Mouse (Mus musculus): Measurements from ENCODE around the gene Tnni2. TPM values are rescaled to one million over a fixed set of nuclear protein-coding genes. Genes with fewer than 3 reads are reported as not detected.
A peak's percentile ranks its signal among the peaks of the same experiment; 100 is the strongest.
"Not testable (repeated sequence)": the region's sequence is repeated elsewhere in the genome, so short reads cannot be mapped to it uniquely, and the experiment has no call there.

Tnni2 gene
- 34.8 and 41.9 TPM in 2 replicates for polyA plus RNA-seq (2015; fragmentation: Nextera tagmentation; extraction: Ambion mirVana)

- Histone ChIP-seq H3K27ac (replicated peaks) (peak within 1 kb of the TSS; percentile 80), H3K9me3 (no peaks in the 10 kb centered on the region), H3K9ac (peak within 1 kb of the TSS; percentile 66), H3K4me3 (no peak within 1 kb of the TSS), H3K27me3 (replicated peaks) (no peaks in the 10 kb centered on the region), H3K36me3 (no peaks in the 10 kb centered on the region), H3K4me2 (no peak within 1 kb of the TSS), H3K4me1 (peaks cover 39% of the 10 kb centered on the region)
- WGBS = 70% methylated on average over 9 of the region's 9 CpGs
- no peak for ATAC-seq (ENCODE audit: extremely low read depth, insufficient number of reproducible peaks, low FRiP score, low TSS enrichment)
Measured at GRCm38 (mm10) chr7:142441585-142441984, at the start of gene Tnni2. TSS of gene Tnni2 (plus strand) at chr7:142441808.

GRCm38 (mm10) chr7:142393191-142393590, 48.4 kb upstream of the Tnni2 start:
- peak; percentile 86 for ATAC-seq (ENCODE audit: extremely low read depth, insufficient number of reproducible peaks, low FRiP score, low TSS enrichment)
- peak overlapping the region; percentile 57 for H3K27ac ChIP-seq (replicated peaks)

GRCm38 (mm10) chr7:142394261-142395190, 47.1 kb upstream of the Tnni2 start:
- H3K27ac ChIP-seq (replicated peaks) = no peak overlapping the region
- WGBS = 67% methylated on average over 6 of the region's 6 CpGs
- ATAC-seq (ENCODE audit: extremely low read depth, insufficient number of reproducible peaks, low FRiP score, low TSS enrichment) = no peak

More at GRCm38 (mm10) chr7:142393191-142393590, 48.4 kb upstream of the Tnni2 start:
- no peaks in the 10 kb centered on the region for H3K36me3 ChIP-seq
- no peaks in the 10 kb centered on the region for H3K9me3 ChIP-seq
- H3K4me1 ChIP-seq = peaks cover 18% of the 10 kb centered on the region; the same call in 1 of the 2 replicates
- H3K9ac ChIP-seq = no peak overlapping the region
- peak overlapping the region; percentile 6; the same call in 1 of the 2 replicates for H3K4me2 ChIP-seq
- H3K27me3 ChIP-seq (replicated peaks) = no peaks in the 10 kb centered on the region
- 25% methylated on average over 4 of the region's 4 CpGs for WGBS
- H3K4me3 ChIP-seq = no peak overlapping the region

GRCm38 (mm10) chr7:142395472-142395871, 46.1 kb upstream of the Tnni2 start:
- Histone ChIP-seq H3K9ac (no peak overlapping the region), H3K4me3 (no peak overlapping the region), H3K4me1 (peaks cover 22% of the 10 kb centered on the region; the same call in 1 of the 2 replicates), H3K27ac (replicated peaks) (no peak overlapping the region), H3K4me2 (no peak overlapping the region), H3K36me3 (no peaks in the 10 kb centered on the region), H3K9me3 (no peaks in the 10 kb centered on the region), H3K27me3 (replicated peaks) (no peaks in the 10 kb centered on the region)
- ATAC-seq (ENCODE audit: extremely low read depth, insufficient number of reproducible peaks, low FRiP score, low TSS enrichment) = no peak
- WGBS = 67% methylated on average over 4 of the region's 4 CpGs

More at GRCm38 (mm10) chr7:142394261-142395190, 47.1 kb upstream of the Tnni2 start:
- H3K9ac ChIP-seq = no peak overlapping the region
- H3K4me3 ChIP-seq = no peak overlapping the region
- no peaks in the 10 kb centered on the region for H3K36me3 ChIP-seq
- no peaks in the 10 kb centered on the region for H3K27me3 ChIP-seq (replicated peaks)
- H3K4me1 ChIP-seq = peaks cover 18% of the 10 kb centered on the region; the same call in 1 of the 2 replicates
- H3K4me2 ChIP-seq = no peak overlapping the region
- H3K9me3 ChIP-seq = no peaks in the 10 kb centered on the region

- H3K36me3 ChIP-seq = no peaks in the 10 kb centered on the region
- ATAC-seq (ENCODE audit: extremely low read depth, insufficient number of reproducible peaks, low FRiP score, low TSS enrichment) = no peak
- no peak overlapping the region for H3K9ac ChIP-seq
- 79% methylated on average over 1 of the region's 1 CpGs for WGBS
- H3K9me3 ChIP-seq = no peaks in the 10 kb centered on the region
- H3K4me2 ChIP-seq = no peak overlapping the region
- H3K27ac ChIP-seq (replicated peaks) = no peak overlapping the region
- H3K27me3 ChIP-seq (replicated peaks) = no peaks in the 10 kb centered on the region
- H3K4me1 ChIP-seq = peaks cover 26% of the 10 kb centered on the region; the same call in 1 of the 2 replicates
- no peak overlapping the region for H3K4me3 ChIP-seq
Measured at GRCm38 (mm10) chr7:142396611-142397010, 45.0 kb upstream of the Tnni2 start.

GRCm38 (mm10) chr7:142398052-142398451, 43.6 kb upstream of the Tnni2 start:
- ATAC-seq (ENCODE audit: extremely low read depth, insufficient number of reproducible peaks, low FRiP score, low TSS enrichment) = no peak
- 34% methylated on average over 2 of the region's 2 CpGs for WGBS
- H3K4me2 ChIP-seq = no peak overlapping the region
- peaks cover 20% of the 10 kb centered on the region; the same call in 1 of the 2 replicates for H3K4me1 ChIP-seq
- H3K27ac ChIP-seq (replicated peaks) = peak overlapping the region; percentile 41; the same call in 1 of the 2 replicates
- no peak overlapping the region for H3K9ac ChIP-seq
- H3K36me3 ChIP-seq = no peaks in the 10 kb centered on the region
- no peak overlapping the region for H3K4me3 ChIP-seq
- no peaks in the 10 kb centered on the region for H3K9me3 ChIP-seq
- H3K27me3 ChIP-seq (replicated peaks) = no peaks in the 10 kb centered on the region

GRCm38 (mm10) chr7:142399250-142399649, 42.4 kb upstream of the Tnni2 start:
- Histone ChIP-seq H3K27ac (replicated peaks) (no peak overlapping the region), H3K9ac (no peak overlapping the region), H3K4me2 (no peak overlapping the region), H3K9me3 (no peaks in the 10 kb centered on the region), H3K27me3 (replicated peaks) (no peaks in the 10 kb centered on the region), H3K4me3 (no peak overlapping the region), H3K4me1 (peaks cover 13% of the 10 kb centered on the region; the same call in 1 of the 2 replicates), H3K36me3 (no peaks in the 10 kb centered on the region)
- 76% methylated on average over 1 of the region's 1 CpGs for WGBS
- no peak for ATAC-seq (ENCODE audit: extremely low read depth, insufficient number of reproducible peaks, low FRiP score, low TSS enrichment)

GRCm38 (mm10) chr7:142400112-142400749, 41.4 kb upstream of the Tnni2 start:
- Histone ChIP-seq H3K4me2 (no peak overlapping the region), H3K9ac (no peak overlapping the region), H3K27ac (replicated peaks) (no peak overlapping the region), H3K36me3 (no peaks in the 10 kb centered on the region), H3K4me1 (peaks cover 13% of the 10 kb centered on the region; the same call in 1 of the 2 replicates), H3K4me3 (no peak overlapping the region), H3K9me3 (no peaks in the 10 kb centered on the region), H3K27me3 (replicated peaks) (no peaks in the 10 kb centered on the region)
- no peak for ATAC-seq (ENCODE audit: extremely low read depth, insufficient number of reproducible peaks, low FRiP score, low TSS enrichment)
- WGBS = 61% methylated on average over 7 of the region's 7 CpGs

- no peaks in the 10 kb centered on the region for H3K27me3 ChIP-seq (replicated peaks)
- H3K9me3 ChIP-seq = no peaks in the 10 kb centered on the region
- H3K36me3 ChIP-seq = no peaks in the 10 kb centered on the region
- ATAC-seq (ENCODE audit: extremely low read depth, insufficient number of reproducible peaks, low FRiP score, low TSS enrichment) = no peak
- no peak overlapping the region for H3K27ac ChIP-seq (replicated peaks)
- peaks cover 13% of the 10 kb centered on the region; the same call in 1 of the 2 replicates for H3K4me1 ChIP-seq
- H3K4me2 ChIP-seq = no peak overlapping the region
- 60% methylated on average over 7 of the region's 7 CpGs for WGBS
- no peak overlapping the region for H3K4me3 ChIP-seq
- no peak overlapping the region for H3K9ac ChIP-seq
Measured at GRCm38 (mm10) chr7:142400750-142401142, 40.9 kb upstream of the Tnni2 start.

GRCm38 (mm10) chr7:142403591-142403990, 38.0 kb upstream of the Tnni2 start:
- Histone ChIP-seq H3K36me3 (no peaks in the 10 kb centered on the region), H3K27ac (replicated peaks) (no peak overlapping the region), H3K4me2 (no peak overlapping the region), H3K27me3 (replicated peaks) (no peaks in the 10 kb centered on the region; the same call in 1 of the 2 replicates), H3K4me3 (no peak overlapping the region), H3K4me1 (0 out of 2 replicates have a peak, but pooled peaks cover 9% of the 10 kb centered on the region), H3K9me3 (no peaks in the 10 kb centered on the region), H3K9ac (no peak overlapping the region)
- 69% methylated on average over 4 of the region's 4 CpGs for WGBS
- ATAC-seq (ENCODE audit: extremely low read depth, insufficient number of reproducible peaks, low FRiP score, low TSS enrichment) = no peak

- H3K27me3 ChIP-seq (replicated peaks); H3K4me3 ChIP-seq: not testable (repeated sequence)
- 85% methylated on average over 5 of the region's 5 CpGs for WGBS
Measured at GRCm38 (mm10) chr7:142405134-142405533, 36.5 kb upstream of the Tnni2 start.

More at GRCm38 (mm10) chr7:142405134-142405533, 36.5 kb upstream of the Tnni2 start:
- not testable (repeated sequence) for H3K4me2 ChIP-seq; H3K36me3 ChIP-seq; H3K9me3 ChIP-seq; H3K27ac ChIP-seq (replicated peaks); H3K9ac ChIP-seq; ATAC-seq (ENCODE audit: extremely low read depth, insufficient number of reproducible peaks, low FRiP score, low TSS enrichment); H3K4me1 ChIP-seq

All from heart, embryonic 13.5 days (tissue).